Comparison of ENCODE assay signal across 27 mouse cellular contexts in the genomic region with DNA sequence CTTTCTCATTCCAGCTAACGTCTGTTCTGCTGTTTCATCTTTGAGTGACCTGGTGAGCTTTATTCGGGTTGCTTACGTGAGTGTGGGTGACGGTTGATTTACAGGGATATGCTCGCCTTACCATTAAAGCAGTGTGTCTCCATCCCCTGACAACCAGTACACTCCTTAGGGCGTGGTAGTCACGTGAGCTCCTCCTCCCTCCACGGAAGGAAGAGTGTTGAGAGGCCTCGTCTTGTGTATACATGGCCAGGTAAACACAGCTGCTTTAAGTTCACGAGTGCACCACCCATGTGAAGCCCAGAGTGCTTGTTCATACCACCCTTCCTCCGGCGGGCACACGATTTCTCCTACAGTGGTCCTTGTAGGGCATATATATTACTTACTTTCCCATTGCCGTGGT. TPM values are rescaled to one million over a fixed set of nuclear protein-coding genes. Genes with fewer than 3 reads are reported as not detected.
"Had no signal": no experiment of that assay in that cellular context is flagged by ENCODE, and none has a peak within 500 bp of the region (broad histone marks: within the 10 kb centered on the region; RNA-seq: fewer than 3 reads in every experiment).

No protein-coding gene starts in this region.

- H3K9me3 ChIP-seq: kidney, embryonic 15.5 days; limb, embryonic 12.5 days; limb, embryonic 15.5 days; lung, embryonic 15.5 days; midbrain, embryonic 12.5 days; midbrain, embryonic 15.5 days; neural tube, embryonic 13.5 days had no signal

- ATAC-seq: hindbrain, embryonic 16.5 days; liver, postnatal 0 days; midbrain, embryonic 15.5 days had no signal

- H3K27me3 ChIP-seq: kidney, embryonic 15.5 days; limb, embryonic 12.5 days; limb, embryonic 15.5 days; lung, embryonic 15.5 days; midbrain, embryonic 12.5 days; midbrain, embryonic 15.5 days; neural tube, embryonic 13.5 days had no signal

- DNase-seq: kidney, adult 11 months; kidney, adult 8-10 months; kidney, postnatal 10 days; kidney, postnatal 36 days; layer of hippocampus, adult 9-11 months; liver, postnatal 0 days; retina, postnatal 1 day; right cerebral cortex, postnatal 25 days; spleen, adult 18-20 months; thymus, adult 18-20 months; thymus, postnatal 4 days had no signal

- H3K27ac ChIP-seq: kidney, embryonic 15.5 days; limb, embryonic 12.5 days; limb, embryonic 15.5 days; liver, embryonic 14.5 days; lung, embryonic 15.5 days; macrophage; midbrain, embryonic 12.5 days; midbrain, embryonic 15.5 days; neural tube, embryonic 13.5 days had no signal

- H3K4me3 ChIP-seq: kidney, embryonic 15.5 days; limb, embryonic 12.5 days; limb, embryonic 15.5 days; lung, embryonic 15.5 days; midbrain, embryonic 12.5 days; midbrain, embryonic 15.5 days; myocyte; neural tube, embryonic 13.5 days had no signal

- H3K4me1 ChIP-seq: kidney, embryonic 15.5 days; limb, embryonic 12.5 days; limb, embryonic 15.5 days; lung, embryonic 15.5 days; midbrain, embryonic 12.5 days; midbrain, embryonic 15.5 days; neural tube, embryonic 13.5 days had no signal

- H3K9ac ChIP-seq: kidney, embryonic 15.5 days; limb, embryonic 12.5 days; limb, embryonic 15.5 days; liver, embryonic 14.5 days; liver, postnatal 0 days; lung, embryonic 15.5 days; midbrain, embryonic 12.5 days; midbrain, embryonic 15.5 days; neural tube, embryonic 13.5 days had no signal

- H3K4me2 ChIP-seq: kidney, embryonic 15.5 days; limb, embryonic 12.5 days; limb, embryonic 15.5 days; liver, embryonic 11.5 days; lung, embryonic 15.5 days; midbrain, embryonic 12.5 days; midbrain, embryonic 15.5 days; neural tube, embryonic 13.5 days had no signal

RNA-seq across cellular contexts. Expression of a gene that starts 42.9 kb away (rescaled TPM):
- total RNA-seq: megakaryocyte, adult 5-6 weeks; monocyte, adult 5-6 weeks; neutrophil, adult 5-6 weeks had no signal
- polyA plus RNA-seq: liver, embryonic 11.5 days; liver, embryonic 14.5 days; liver, postnatal 0 days; lung, embryonic 15.5 days; macrophage; myocyte; testis, adult 2 months had no signal
